Mouse (Mus musculus) liver, embryonic 15.5 days (tissue): ENCODE measurements around the gene Cpped1. TPM values are rescaled to one million over a fixed set of nuclear protein-coding genes. Genes with fewer than 3 reads are reported as not detected.

ENCODE experiments used
- ATAC-seq: fragments of 200-750 bp; cut with Nextera tagmentation; 2 replicates; pipeline ENCODE4 v1.8.0; 2017; ENCODE audit warnings: moderate number of reproducible peaks, mild to moderate bottlenecking, moderate library complexity; ENCODE audit not compliant: insufficient read depth
- H3K27ac ChIP-seq: fragments of 300-500 bp; sonication (generic); replicated peaks from 2 replicates; pipeline ENCODE4 v1.5.1; 2015; ENCODE audit warnings: mild to moderate bottlenecking, inconsistent platforms
- H3K27me3 ChIP-seq: fragments of 300-500 bp; sonication (generic); 2 replicates; pipeline ENCODE4 v1.6.1; 2015; ENCODE audit warnings: mild to moderate bottlenecking, inconsistent platforms
- H3K36me3 ChIP-seq: fragments of 300-500 bp; sonication (generic); replicated peaks from 2 replicates; pipeline ENCODE4 v1.6.1; 2015; ENCODE audit warnings: moderate library complexity, mild to moderate bottlenecking, inconsistent platforms
- H3K4me1 ChIP-seq: fragments of 300-500 bp; sonication (generic); replicated peaks from 2 replicates; pipeline ENCODE4 v1.6.1; 2015; ENCODE audit warnings: inconsistent platforms
- H3K4me2 ChIP-seq: fragments of 300-500 bp; sonication (generic); 2 replicates; pipeline ENCODE4 v1.6.1; 2015; ENCODE audit warnings: moderate library complexity, mild to moderate bottlenecking, inconsistent platforms
- H3K4me3 ChIP-seq: fragments of 300-500 bp; sonication (generic); replicated peaks from 2 replicates; pipeline ENCODE4 v1.5.1; 2015; ENCODE audit warnings: mild to moderate bottlenecking, inconsistent platforms
- H3K9ac ChIP-seq: fragments of 300-500 bp; sonication (generic); 2 replicates; pipeline ENCODE4 v1.6.1; 2015; ENCODE audit warnings: moderate library complexity, mild to moderate bottlenecking, inconsistent platforms
- H3K9me3 ChIP-seq: fragments of 300-500 bp; sonication (generic); replicated peaks from 2 replicates; pipeline ENCODE4 v1.6.1; 2016; ENCODE audit warnings: inconsistent platforms
- WGBS: fragments of 180-500 bp; shearing (Covaris S2); methylation state at CpG from one replicate; pipeline ENCODE4 v1.1.7; 2015; ENCODE audit warnings: mixed read lengths; ENCODE audit not compliant: insufficient replicate concordance; 5-methylcytosine and 5-hydroxymethylcytosine counted together
- polyA plus RNA-seq: library from polyadenylated mRNA; unstranded; fragments of >200 nt; fragmentation: Nextera tagmentation; extraction: Ambion mirVana; gene quantifications from 2 replicates; pipeline ENCODE4 v1.2.1, GENCODE M21; 2015

Cpped1 gene
- polyA plus RNA-seq, 1 experiment from 2014 or later, result 9.4 TPM

DNA sequence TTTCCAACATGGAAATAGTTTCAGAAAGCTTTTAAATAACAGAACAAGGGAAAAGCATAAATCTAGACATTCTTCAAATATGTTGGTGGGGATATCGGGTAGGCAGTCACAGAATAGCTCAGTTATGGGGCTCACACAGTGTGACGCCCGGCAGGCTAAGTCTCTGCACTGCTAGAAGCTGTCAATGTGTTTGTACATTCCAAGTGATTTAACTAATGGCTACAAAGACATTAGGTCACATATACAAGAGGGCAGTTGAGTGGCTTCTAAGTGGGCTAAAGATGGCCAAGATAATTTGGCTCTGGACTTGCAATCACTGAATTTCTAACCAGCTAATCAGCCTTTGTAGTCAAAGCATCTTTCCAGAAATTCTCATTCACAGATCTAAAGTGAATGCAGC, 19.1 kb downstream of the Cpped1 start:
- H3K27me3 ChIP-seq, result no peaks in the 10 kb centered on the region

DNA sequence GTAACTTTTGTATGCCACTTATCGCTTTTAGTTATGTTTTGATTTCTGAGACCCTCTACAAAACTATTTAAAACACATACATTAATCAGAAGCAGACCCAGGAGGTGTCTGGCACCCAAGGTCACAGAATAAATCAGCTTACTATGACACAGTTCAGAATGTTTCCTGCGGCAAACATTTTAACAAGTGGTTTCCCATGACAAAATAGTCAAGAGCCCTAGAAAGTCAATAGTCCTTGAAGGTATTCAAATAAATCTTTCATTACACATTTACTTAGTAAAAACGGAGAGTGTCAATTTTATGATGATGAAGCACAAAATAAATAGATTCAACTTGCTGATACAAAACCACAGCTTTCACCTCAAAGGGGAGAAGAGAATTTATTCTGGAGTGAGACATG, 19.5 kb downstream of the Cpped1 start:
- 62% methylated on average over 3 of the region's 3 CpGs for WGBS
- Histone ChIP-seq H3K4me3 (no peak overlapping the region), H3K4me2 (no peak overlapping the region), H3K9ac (no peak overlapping the region), H3K36me3 (peaks cover 27% of the 10 kb centered on the region), H3K9me3 (no peaks in the 10 kb centered on the region), H3K27ac (no peak overlapping the region), H3K27me3 (no peaks in the 10 kb centered on the region), H3K4me1 (no peaks in the 10 kb centered on the region)
- no peak for ATAC-seq

More for the DNA sequence above, 19.1 kb downstream of the Cpped1 start:
- peaks cover 23% of the 10 kb centered on the region for H3K36me3 ChIP-seq
- no peak overlapping the region for H3K4me3 ChIP-seq
- H3K4me2 ChIP-seq, result no peak overlapping the region
- no peak overlapping the region for H3K27ac ChIP-seq
- no peak overlapping the region for H3K9ac ChIP-seq
- WGBS, result 74% methylated on average over 3 of the region's 3 CpGs
- ATAC-seq, result no peak
- no peaks in the 10 kb centered on the region for H3K9me3 ChIP-seq
- H3K4me1 ChIP-seq, result no peaks in the 10 kb centered on the region

- WGBS, result 66% methylated on average over 6 of the region's 6 CpGs
- H3K36me3 ChIP-seq, result peaks cover 35% of the 10 kb centered on the region
- no peak overlapping the region for H3K27ac ChIP-seq
- no peak overlapping the region for H3K9ac ChIP-seq
- ATAC-seq, result no peak
- H3K4me3 ChIP-seq, result no peak overlapping the region
- no peak overlapping the region for H3K4me2 ChIP-seq
- no peaks in the 10 kb centered on the region for H3K9me3 ChIP-seq
- H3K4me1 ChIP-seq, result no peaks in the 10 kb centered on the region
- H3K27me3 ChIP-seq, result no peaks in the 10 kb centered on the region
Observed at GRCm38 (mm10) chr16:11881795-11882194, 27.4 kb downstream of the Cpped1 start.

DNA sequence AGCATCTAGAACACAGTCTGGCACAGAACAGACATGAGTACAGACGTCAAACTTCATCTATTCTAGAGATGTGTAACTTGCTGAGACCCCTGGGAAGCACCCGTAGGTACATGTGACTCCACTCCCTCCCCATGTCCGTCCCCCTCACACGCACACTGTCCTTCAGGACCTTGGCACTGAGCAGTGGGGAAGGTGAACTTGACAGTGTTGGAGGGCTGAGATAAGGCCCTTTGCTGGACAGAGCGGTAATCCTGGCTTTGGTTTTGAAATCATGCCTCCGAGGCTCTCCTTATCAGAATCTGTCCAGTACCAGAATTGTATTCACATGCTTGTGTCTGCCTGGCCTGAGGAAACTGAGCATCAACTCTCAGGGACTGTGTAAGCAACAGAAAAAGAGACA, 28.8 kb downstream of the Cpped1 start:
- Histone ChIP-seq H3K9me3 (no peaks in the 10 kb centered on the region), H3K4me3 (no peak overlapping the region), H3K4me1 (no peaks in the 10 kb centered on the region), H3K36me3 (peaks cover 23% of the 10 kb centered on the region), H3K27ac (no peak overlapping the region), H3K4me2 (no peak overlapping the region), H3K27me3 (no peaks in the 10 kb centered on the region), H3K9ac (no peak overlapping the region)
- 58% methylated on average over 6 of the region's 6 CpGs for WGBS
- no peak for ATAC-seq

- Histone ChIP-seq H3K9me3 (no peaks in the 10 kb centered on the region), H3K9ac (no peak overlapping the region), H3K27me3 (no peaks in the 10 kb centered on the region), H3K27ac (no peak overlapping the region), H3K4me3 (no peak overlapping the region), H3K4me1 (no peaks in the 10 kb centered on the region), H3K36me3 (peaks cover 11% of the 10 kb centered on the region; the same call in 1 of the 2 replicates), H3K4me2 (no peak overlapping the region)
- no peak for ATAC-seq
- 78% methylated on average over 6 of the region's 6 CpGs for WGBS
Observed at GRCm38 (mm10) chr16:11879196-11879595, 30.0 kb downstream of the Cpped1 start.

- Histone ChIP-seq H3K9me3 (no peaks in the 10 kb centered on the region), H3K36me3 (0 out of 2 replicates have a peak, but pooled peaks cover 8% of the 10 kb centered on the region), H3K9ac (no peak overlapping the region), H3K4me3 (no peak overlapping the region), H3K4me2 (no peak overlapping the region), H3K27ac (no peak overlapping the region), H3K27me3 (no peaks in the 10 kb centered on the region), H3K4me1 (no peaks in the 10 kb centered on the region)
- 75% methylated on average over 5 of the region's 5 CpGs for WGBS
- no peak for ATAC-seq
Observed at GRCm38 (mm10) chr16:11875227-11875626, 34.0 kb downstream of the Cpped1 start.

GRCm38 (mm10) chr16:11873292-11873691, 36.0 kb downstream of the Cpped1 start:
- 68% methylated on average over 3 of the region's 3 CpGs for WGBS
- Histone ChIP-seq H3K27ac (no peak overlapping the region), H3K9me3 (no peaks in the 10 kb centered on the region), H3K4me3 (no peak overlapping the region), H3K9ac (no peak overlapping the region), H3K4me1 (no peaks in the 10 kb centered on the region), H3K27me3 (no peaks in the 10 kb centered on the region), H3K36me3 (0 out of 2 replicates have a peak, but pooled peaks cover 8% of the 10 kb centered on the region), H3K4me2 (no peak overlapping the region)
- ATAC-seq, result no peak

DNA sequence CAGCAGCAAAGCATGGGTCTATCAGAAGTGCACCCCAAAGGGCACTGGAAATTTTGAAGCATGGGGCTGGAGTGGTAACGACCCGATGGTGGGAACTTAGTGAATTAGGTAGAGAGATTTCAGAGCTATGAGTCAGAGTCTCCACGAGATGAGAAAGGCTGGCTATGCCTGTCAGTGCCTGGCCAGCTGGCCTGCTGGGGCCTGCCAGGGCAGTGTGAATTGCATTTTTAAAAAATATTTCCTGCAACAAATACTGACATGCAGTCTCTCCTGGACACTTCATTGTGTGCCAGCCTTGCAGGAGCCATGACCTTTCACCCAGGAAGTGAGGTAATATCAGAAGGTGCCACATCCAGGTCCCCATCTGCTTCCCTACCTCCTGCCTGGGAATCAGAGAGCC, 40.8 kb downstream of the Cpped1 start:
- Histone ChIP-seq H3K4me2 (no peak overlapping the region), H3K9ac (no peak overlapping the region), H3K36me3 (0 out of 2 replicates have a peak, but pooled peaks cover 6% of the 10 kb centered on the region), H3K9me3 (no peaks in the 10 kb centered on the region), H3K27me3 (no peaks in the 10 kb centered on the region), H3K4me1 (no peaks in the 10 kb centered on the region), H3K4me3 (no peak overlapping the region), H3K27ac (no peak overlapping the region)
- 73% methylated on average over 3 of the region's 3 CpGs for WGBS
- ATAC-seq, result no peak

- no peak for ATAC-seq
- Histone ChIP-seq H3K9me3 (no peaks in the 10 kb centered on the region), H3K4me1 (no peaks in the 10 kb centered on the region), H3K4me2 (no peak overlapping the region), H3K4me3 (no peak overlapping the region), H3K27ac (no peak overlapping the region), H3K9ac (no peak overlapping the region), H3K27me3 (no peaks in the 10 kb centered on the region), H3K36me3 (no peaks in the 10 kb centered on the region; the same call in 1 of the 2 replicates)
- 65% methylated on average over 8 of the region's 8 CpGs for WGBS
Observed at GRCm38 (mm10) chr16:11852716-11853605, 56.3 kb downstream of the Cpped1 start.

- 42% methylated on average over 5 of the region's 5 CpGs for WGBS
- Histone ChIP-seq H3K4me2 (no peak overlapping the region), H3K36me3 (no peaks in the 10 kb centered on the region; the same call in 1 of the 2 replicates), H3K27me3 (no peaks in the 10 kb centered on the region), H3K9me3 (no peaks in the 10 kb centered on the region), H3K27ac (no peak overlapping the region), H3K4me1 (no peaks in the 10 kb centered on the region), H3K4me3 (no peak overlapping the region), H3K9ac (no peak overlapping the region)
- ATAC-seq, result no peak
Observed at GRCm38 (mm10) chr16:11848990-11849658, 60.1 kb downstream of the Cpped1 start.

DNA sequence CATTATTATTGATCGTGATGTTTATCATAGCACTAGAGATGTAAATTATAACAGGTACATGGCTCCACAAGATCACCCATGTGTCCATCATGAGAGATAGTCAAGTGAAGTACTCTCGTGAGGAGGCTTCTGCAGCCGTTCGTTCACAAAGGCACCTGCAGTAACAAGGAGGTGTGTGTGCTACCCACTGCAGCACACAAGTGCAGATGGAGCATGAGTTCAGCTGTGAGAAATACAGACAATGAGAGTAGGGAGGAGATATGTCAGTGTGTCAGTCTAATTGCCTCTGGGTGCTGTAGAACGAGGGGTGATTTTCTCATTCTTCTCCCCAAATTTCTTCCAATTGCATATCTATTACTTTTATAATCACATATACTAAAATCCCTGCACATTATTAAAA, 63.9 kb downstream of the Cpped1 start:
- no peak overlapping the region for H3K4me2 ChIP-seq
- 76% methylated on average over 5 of the region's 5 CpGs for WGBS

More for the DNA sequence above, 63.9 kb downstream of the Cpped1 start:
- Histone ChIP-seq H3K4me3 (no peak overlapping the region), H3K9me3 (no peaks in the 10 kb centered on the region), H3K36me3 (no peaks in the 10 kb centered on the region; the same call in 1 of the 2 replicates), H3K27me3 (no peaks in the 10 kb centered on the region), H3K4me1 (no peaks in the 10 kb centered on the region), H3K9ac (no peak overlapping the region), H3K27ac (no peak overlapping the region)
- no peak for ATAC-seq
